Mouse (Mus musculus) ES-Bruce4 (cell line): ENCODE measurements around the gene Nipsnap2.

Experiments
- CTCF ChIP-seq: IDR thresholded peaks from one replicate; pipeline ENCODE4 v1.8.1; 2011; ENCODE audit warnings: low read depth, low read length
- POLR2A ChIP-seq: IDR thresholded peaks from one replicate; pipeline ENCODE4 v1.8.1; 2011; ENCODE audit warnings: low read length; ENCODE audit not compliant: insufficient read depth

DNA sequence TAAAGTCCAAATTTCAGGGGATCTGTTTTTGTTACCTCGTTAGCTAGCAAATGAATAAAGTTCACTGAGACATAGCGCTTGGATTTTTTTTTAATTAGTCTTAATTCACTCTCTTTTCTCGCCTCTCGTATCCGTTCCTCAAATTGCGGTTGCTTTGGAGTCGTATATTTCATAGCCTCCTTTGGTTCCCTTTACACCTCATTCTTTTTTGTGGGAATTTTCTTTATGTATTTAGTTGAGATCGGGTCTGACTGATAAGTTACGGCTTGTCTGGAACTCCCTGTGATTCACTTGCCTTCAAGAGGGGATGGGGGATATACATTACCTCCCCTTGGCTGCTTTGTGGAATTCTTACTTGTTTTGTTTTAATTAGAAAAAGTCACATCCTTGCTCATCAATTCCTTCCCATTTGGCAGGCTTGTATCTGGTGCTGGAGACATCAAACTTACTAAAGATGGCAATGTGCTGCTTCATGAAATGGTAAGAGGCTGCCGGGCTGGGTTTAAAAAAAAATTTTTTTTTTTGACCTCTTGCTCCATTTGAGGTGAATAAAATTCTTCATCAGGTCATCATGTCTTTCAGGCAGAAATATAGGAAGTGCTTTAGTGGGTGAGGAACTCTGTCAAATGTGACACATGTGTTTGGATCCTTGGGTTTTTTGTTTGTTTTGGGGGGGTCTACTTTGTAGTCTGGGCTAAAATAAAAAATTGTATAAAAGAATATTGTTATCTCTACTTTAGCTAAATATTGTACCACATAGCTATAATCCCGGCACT lies 63.1 kb downstream of the Nipsnap2 start:
- TF ChIP-seq CTCF, result no peak
- TF ChIP-seq POLR2A, result no peak
